Mouse (Mus musculus) frontal cortex, adult 2 months (tissue): ENCODE measurements at regions not wholly inside any gene's neighbourhood (a gene's known extent, or its start where the extent isn't known, plus 50 kb on each side); places are given as distances from the start of the nearest gene placed in this dataset.

ENCODE experiments used
- DNase-seq, 2 experiments: peaks; one replicate each; pipeline ENCODE4 v3.0.0; 2022; ENCODE audit warnings: low spot score in 1 of 2; ENCODE audit errors: extremely low spot score in 1 of 2

DNA sequence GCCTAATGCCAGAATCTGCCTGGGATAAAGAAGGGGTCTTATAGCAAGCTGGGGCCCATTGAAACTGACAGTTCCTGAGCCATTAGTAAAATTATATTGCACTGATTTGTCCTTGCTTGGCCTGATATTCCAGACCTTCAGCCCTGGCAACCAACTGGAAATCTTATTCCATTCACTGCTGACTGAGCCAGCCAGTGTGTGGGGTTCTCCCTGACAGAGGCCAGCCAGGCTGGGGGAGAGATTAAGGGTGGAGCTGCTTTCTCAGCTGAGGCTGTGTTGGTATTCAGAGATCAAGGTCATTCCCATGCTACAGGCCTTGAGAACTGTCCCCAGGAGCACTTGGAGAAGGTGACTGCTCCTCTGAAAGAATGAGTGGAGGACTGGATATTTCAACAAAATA is 226.9 kb downstream of the Ar start:
- no peak for DNase-seq

DNA sequence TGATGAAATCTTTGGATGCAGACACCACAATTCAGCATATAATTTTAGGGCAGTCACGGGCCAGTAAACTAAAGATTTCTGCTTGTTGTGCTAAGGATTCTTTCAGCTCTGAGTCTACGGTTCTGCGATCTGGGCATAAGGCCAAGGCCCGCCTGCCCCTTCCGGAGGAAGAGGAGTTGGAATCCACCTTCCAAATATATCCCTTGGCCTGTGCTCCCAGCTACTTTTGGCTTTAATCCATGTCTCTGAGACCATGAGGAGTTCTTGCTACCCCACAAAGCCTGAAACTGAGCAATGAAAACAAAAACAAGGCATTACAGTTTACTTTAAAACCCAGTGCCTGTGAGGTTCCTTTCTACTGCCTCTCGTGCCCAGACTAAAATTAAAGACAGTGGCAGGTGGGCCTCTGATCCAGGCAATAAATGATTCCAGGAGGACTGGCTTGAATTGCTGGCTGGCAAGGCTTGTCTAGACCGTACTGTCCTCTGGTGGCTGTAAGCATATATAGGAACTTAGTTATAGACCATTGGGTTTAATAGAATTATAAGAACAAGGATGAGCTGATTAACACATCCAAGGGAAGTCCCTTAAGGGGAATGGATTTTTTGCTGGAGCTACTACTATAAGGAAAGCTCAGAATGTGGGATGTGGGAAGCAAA is 231.8 kb downstream of the Ar start:
- DNase-seq = no peak

DNA sequence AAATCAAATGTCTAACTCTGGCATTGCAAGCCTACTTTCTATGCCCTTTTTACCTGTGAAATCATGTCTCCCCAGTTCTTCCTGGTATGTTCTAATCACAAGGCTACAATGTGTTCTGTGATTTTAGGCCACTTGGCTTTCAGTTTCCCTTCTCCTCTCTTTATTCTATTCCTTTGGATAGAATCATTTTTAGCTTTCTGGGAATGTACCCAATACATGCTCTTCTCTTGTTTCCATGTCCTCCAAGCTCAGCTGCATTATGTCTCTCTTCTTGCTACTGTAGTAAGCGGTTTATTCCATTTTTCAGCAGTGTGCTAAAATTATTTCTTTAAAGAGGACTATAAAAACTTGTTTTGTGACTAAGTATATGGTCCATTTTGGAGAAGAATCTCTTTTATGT is 235.4 kb downstream of the Ar start:
- no peak for DNase-seq

DNA sequence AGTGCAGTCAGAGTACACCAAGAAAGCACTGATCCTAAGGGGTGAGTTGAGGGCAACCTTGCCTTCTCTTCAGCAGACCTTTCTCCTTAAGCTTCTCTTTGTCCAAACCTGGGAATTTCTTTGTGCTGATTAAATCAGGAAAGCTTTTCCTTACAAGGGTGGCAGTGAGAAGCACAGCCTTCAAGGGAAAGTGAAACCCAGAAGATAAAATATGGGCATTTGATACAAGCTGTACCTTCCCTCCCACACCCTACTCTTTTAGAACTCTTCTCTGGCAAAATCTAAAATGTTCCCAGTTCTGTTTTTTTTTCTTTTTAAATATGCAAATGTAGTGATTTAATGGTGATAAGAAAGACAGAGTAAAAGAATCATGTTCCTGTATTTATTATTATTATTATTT is 243.8 kb downstream of the Ar start:
- DNase-seq = peak; percentile 1 to 9

DNA sequence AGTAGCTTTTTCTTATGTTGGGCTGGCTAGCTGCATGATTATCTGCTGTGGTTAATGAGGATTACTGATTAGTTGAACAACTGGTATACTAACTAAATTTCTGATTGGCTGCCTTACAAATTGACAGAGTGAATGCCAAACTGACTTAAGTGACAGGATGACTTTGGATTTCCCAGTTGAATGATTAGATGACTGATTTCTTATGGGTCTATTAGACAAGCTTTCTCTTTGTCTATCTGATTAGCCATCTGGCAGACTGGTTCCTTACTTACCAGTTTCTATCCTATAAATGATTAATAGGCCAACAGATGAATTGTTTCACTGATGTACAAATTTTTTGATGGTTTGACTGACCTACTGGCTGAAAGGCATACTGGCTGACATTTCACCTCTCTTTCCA is 260.5 kb downstream of the Ar start:
- no peak for DNase-seq

DNA sequence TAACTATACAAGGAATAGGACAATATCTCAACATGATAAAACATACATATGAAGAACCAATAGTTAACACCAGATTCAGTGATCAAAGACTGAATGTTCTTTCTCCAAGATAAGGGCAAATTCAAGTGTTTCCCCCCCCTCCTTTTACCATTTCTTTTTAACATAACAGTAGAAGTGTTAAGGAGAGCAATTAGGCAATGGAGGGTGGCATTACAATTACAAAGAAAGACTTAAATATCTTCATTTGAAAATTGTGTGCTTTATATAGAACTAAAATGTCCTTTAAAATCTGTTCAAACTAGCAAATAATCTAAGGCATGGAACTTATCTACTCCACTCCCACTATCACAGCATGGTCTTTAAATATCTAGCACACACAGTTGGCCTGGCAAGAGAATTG is 270.9 kb downstream of the Ar start:
- DNase-seq = no peak

DNA sequence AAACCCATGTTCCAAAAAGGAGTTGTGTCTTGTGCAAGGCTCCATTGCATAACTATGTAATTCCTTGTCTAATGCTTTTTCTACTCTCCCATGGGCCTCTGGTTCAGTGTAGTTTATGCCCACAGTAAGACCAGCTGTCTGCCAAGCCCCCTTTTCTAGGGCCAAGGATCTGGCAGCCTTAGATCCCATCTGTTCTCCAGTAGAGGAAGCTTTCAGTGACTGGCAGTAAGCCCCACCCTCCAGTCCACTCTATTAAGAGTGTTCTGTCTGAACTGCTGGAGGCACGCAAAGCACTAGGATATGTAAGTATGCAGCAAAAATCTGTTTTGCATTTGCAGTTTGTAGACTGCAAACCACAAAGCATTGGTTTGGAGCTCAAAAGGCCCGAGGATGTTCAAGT is 303.5 kb downstream of the Ar start:
- DNase-seq = no peak

DNA sequence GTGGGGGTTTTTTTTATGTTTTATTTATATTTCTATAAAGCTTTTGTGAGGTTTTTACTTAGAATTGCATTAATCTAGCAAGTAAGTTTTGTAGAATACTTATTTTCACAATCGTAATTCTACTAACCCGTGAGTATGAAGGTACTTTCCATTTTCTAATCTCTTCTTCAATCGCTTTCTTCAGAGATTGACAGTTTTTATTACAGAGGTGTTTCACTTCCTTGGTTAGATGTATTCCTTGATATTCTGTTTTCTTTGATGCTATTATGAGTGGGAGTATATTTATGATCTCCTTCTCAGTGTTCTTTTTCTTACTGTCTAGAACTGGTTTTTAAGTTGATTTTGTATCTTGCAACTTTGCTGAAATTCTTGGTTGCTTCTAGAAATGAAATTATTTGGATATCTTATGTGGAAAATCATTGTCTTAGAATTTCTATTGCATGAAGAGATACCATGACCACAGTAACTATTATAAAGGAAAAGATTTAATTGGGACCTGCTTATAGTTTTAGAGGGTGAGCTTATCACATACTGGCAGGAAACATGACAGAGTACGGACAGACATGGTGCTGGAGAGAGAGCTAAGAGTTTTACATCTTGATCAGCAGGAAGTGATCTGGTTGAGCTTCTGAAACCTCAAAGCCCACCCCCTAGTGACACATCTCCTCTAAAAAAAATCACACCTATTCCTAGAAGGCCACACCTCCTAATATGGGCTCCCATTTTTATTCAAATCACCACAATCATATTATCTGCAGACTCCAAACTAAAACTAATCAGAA is 328.1 kb downstream of the Ar start:
- no peak for DNase-seq
